Mouse (Mus musculus) brown adipose tissue, adult 24 weeks (tissue): ENCODE results near the gene Prr5. TPM values are rescaled to one million over a fixed set of nuclear protein-coding genes. Genes with fewer than 3 reads are reported as not detected.

Experiments used
- H3K27ac ChIP-seq: fragments of 200-500 bp; replicated peaks from 2 replicates; pipeline ENCODE4 v1.5.1; 2012; ENCODE audit warnings: low read depth, mild to moderate bottlenecking, low read length
- H3K4me1 ChIP-seq: fragments of 200-500 bp; 2 replicates; pipeline ENCODE4 v1.6.1; 2012; ENCODE audit warnings: low read length, mixed read lengths; ENCODE audit not compliant: control insufficient read depth, insufficient read depth, insufficient read length
- H3K4me3 ChIP-seq: fragments of 200-500 bp; 2 replicates; pipeline ENCODE4 v1.5.1; 2012; ENCODE audit warnings: low read depth, mild to moderate bottlenecking, low read length, moderate library complexity; ENCODE audit not compliant: insufficient read depth
- polyA plus RNA-seq: library from polyadenylated mRNA; stranded (reverse); fragments of >200 nt; gene quantifications from 2 replicates; pipeline ENCODE4 v1.2.4, GENCODE M21; 2012; ENCODE audit not compliant: missing spikeins, insufficient read depth, insufficient read length

Prr5 gene
- polyA plus RNA-seq, 1 experiment: 4.4 TPM

DNA sequence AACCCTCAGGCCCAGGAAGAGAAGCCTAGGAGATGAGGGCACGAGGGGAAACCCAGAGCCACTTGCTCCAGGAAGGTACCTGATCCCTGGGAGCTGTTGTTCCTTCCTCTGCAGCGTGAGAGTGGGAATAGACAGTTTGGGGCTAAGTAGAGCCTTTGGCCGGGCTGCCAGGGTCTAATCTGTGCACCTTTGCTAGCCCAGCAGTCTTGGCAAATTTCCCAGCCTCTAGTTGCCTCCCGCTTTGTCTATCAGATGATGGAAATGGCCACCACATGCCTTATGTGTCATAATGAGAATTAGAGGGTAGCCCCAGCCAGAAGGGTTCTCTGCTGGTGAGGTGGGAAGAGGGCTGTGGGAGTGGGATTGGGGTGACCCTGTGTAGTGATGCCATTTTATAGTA is 3.4 kb upstream of the Prr5 start:
- H3K4me3 ChIP-seq: no peak overlapping the region
- H3K4me1 ChIP-seq: no peaks in the 10 kb centered on the region
- H3K27ac ChIP-seq: no peak overlapping the region

- Histone ChIP-seq H3K27ac (no peak overlapping the region), H3K4me3 (no peak overlapping the region), H3K4me1 (peaks cover 7% of the 10 kb centered on the region)
Measured at GRCm38 (mm10) chr15:84667601-84668000, 1.8 kb upstream of the Prr5 start.

GRCm38 (mm10) chr15:84669771-84670656 is 594 bp downstream of the Prr5 start:
- no peak overlapping the region for H3K4me3 ChIP-seq
- no peak overlapping the region for H3K27ac ChIP-seq
- peaks cover 9% of the 10 kb centered on the region for H3K4me1 ChIP-seq

GRCm38 (mm10) chr15:84670657-84671055 is 1.2 kb downstream of the Prr5 start:
- Histone ChIP-seq H3K27ac (no peak overlapping the region), H3K4me3 (no peak overlapping the region), H3K4me1 (peaks cover 9% of the 10 kb centered on the region)

GRCm38 (mm10) chr15:84671401-84672307 is 2.2 kb downstream of the Prr5 start:
- Histone ChIP-seq H3K4me3 (no peak overlapping the region), H3K27ac (no peak overlapping the region), H3K4me1 (peaks cover 9% of the 10 kb centered on the region)

- H3K4me1 ChIP-seq: peaks cover 9% of the 10 kb centered on the region
- H3K27ac ChIP-seq: no peak overlapping the region
- no peak overlapping the region for H3K4me3 ChIP-seq
Measured at GRCm38 (mm10) chr15:84672308-84672615, 2.8 kb downstream of the Prr5 start.

DNA sequence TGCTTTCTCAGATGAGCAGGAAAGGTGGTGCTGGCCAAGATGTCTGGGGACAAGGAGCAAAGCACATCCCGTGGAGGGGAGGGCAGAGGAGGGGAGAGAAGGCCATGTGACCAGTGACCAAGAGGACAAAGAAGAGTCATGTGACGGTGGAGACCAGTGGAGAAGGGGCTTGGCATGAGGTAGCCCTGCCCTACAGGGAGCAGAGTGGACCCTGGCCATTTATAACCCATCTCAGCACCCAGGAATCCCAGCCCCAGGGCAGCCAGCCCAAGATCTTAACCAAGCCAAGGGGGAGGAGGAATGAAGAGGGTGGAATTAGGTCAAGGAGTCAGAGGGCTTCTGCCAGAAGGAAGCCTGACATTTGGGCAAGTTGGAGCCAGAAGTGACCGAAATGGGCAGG is 3.2 kb downstream of the Prr5 start:
- Histone ChIP-seq H3K27ac (no peak overlapping the region), H3K4me1 (peaks cover 9% of the 10 kb centered on the region), H3K4me3 (no peak overlapping the region)

DNA sequence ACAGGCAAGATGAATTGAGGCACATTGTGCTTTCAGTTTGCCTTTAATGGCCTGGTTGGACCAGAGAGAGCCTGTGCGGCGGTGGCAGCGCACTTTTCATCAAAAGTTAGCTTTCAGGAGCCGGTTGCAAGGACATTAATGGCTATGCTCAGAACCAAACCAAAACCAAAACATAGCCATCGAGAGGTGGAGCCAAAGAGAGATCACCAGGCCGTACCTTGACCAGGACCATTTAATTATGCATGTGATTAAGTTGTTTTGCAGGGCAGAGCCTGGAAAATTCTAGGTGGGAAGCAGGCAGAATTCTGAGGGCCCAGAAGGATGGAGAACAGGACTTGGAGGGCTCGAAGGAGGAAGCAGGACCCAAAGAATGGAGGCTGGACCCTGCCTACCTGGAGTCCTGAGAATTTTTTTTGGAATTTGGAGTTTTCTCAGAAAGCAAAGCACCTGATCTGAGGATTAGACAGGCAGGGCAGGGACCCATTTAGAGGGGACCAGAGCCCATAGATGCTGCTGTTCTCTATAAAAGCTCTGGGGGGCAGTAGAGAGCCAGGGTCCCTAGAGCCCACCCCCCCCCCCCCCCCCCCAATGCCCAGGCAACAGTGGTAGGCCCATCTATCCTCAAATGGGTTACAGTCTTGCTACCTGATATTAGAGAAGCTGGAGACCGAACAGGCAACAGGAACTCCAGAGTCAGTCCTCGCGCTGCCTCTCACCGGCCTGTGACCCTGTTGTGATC is 5.1 kb downstream of the Prr5 start:
- H3K27ac ChIP-seq: no peak overlapping the region
- peaks cover 9% of the 10 kb centered on the region for H3K4me1 ChIP-seq

GRCm38 (mm10) chr15:84675317-84675716 is 5.9 kb downstream of the Prr5 start:
- no peak overlapping the region for H3K27ac ChIP-seq
- H3K4me1 ChIP-seq: peaks cover 11% of the 10 kb centered on the region
- H3K4me3 ChIP-seq: no peak overlapping the region

More for the DNA sequence above, 5.1 kb downstream of the Prr5 start:
- no peak overlapping the region for H3K4me3 ChIP-seq

- no peak overlapping the region for H3K27ac ChIP-seq
- H3K4me3 ChIP-seq: no peak overlapping the region
- peaks cover 6% of the 10 kb centered on the region; the same call in 1 of the 2 replicates for H3K4me1 ChIP-seq
Measured at GRCm38 (mm10) chr15:84677943-84678342, 8.5 kb downstream of the Prr5 start.

- Histone ChIP-seq H3K27ac (no peak overlapping the region), H3K4me1 (peaks cover 6% of the 10 kb centered on the region; the same call in 1 of the 2 replicates), H3K4me3 (no peak overlapping the region)
Measured at GRCm38 (mm10) chr15:84679090-84679489, 9.7 kb downstream of the Prr5 start.

DNA sequence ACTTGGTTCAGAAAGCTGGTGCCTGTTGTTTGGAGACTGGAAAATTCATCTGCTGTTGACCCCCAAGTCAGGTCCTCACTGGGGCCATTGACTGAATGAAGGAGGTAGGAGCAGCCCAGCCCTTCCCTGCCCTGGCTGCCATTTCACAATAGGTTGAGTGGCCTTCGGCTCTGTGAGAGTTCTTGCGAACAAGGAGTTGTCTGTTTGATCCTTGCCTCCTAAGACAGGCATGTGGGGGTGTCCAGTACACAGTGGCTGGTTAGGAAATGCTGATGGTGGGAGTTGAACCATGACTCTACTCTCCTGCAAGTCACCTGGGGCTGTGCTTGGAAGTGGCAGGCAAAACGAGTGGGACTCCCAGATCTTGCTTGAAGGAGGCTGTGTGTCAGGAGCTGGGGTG is 10.4 kb downstream of the Prr5 start:
- no peak overlapping the region for H3K27ac ChIP-seq
- peaks cover 6% of the 10 kb centered on the region; the same call in 1 of the 2 replicates for H3K4me1 ChIP-seq
- H3K4me3 ChIP-seq: no peak overlapping the region

- H3K27ac ChIP-seq: no peak overlapping the region
- H3K4me3 ChIP-seq: peak overlapping the region; percentile 76
- H3K4me1 ChIP-seq: peaks cover 11% of the 10 kb centered on the region; the same call in 1 of the 2 replicates
Measured at GRCm38 (mm10) chr15:84680545-84681454, 11.4 kb downstream of the Prr5 start.
